Mouse (Mus musculus) embryonic facial prominence, embryonic 14.5 days (tissue): Measurements from ENCODE around the gene Avil. TPM values are rescaled to one million over a fixed set of nuclear protein-coding genes. Genes with fewer than 3 reads are reported as not detected.

Source experiments
- ATAC-seq: fragments of 200-750 bp; cut with Nextera tagmentation; 2 replicates; pipeline ENCODE4 v1.8.0; 2017; ENCODE audit warnings: low read depth, moderate number of reproducible peaks, moderate TSS enrichment
- DNase-seq: peaks from one replicate; pipeline ENCODE4 v3.0.0-alpha.2; 2015; ENCODE audit warnings: low spot score
- H3K27ac ChIP-seq: fragments of 300-500 bp; sonication (generic); replicated peaks from 2 replicates; pipeline ENCODE4 v1.5.1; 2014; ENCODE audit warnings: low read depth, mild to moderate bottlenecking, low read length, moderate library complexity
- H3K27me3 ChIP-seq: fragments of 300-500 bp; sonication (generic); replicated peaks from 2 replicates; pipeline ENCODE4 v1.6.1; 2014; ENCODE audit warnings: low read length; ENCODE audit not compliant: control insufficient read depth, insufficient read depth
- H3K36me3 ChIP-seq: fragments of 300-500 bp; sonication (generic); 2 replicates; pipeline ENCODE4 v1.6.1; 2014; ENCODE audit warnings: low read length, mixed read lengths; ENCODE audit not compliant: control insufficient read depth, insufficient read depth
- H3K4me1 ChIP-seq: fragments of 300-500 bp; sonication (generic); 2 replicates; pipeline ENCODE4 v1.6.1; 2014; ENCODE audit warnings: antibody characterized with exemption, low read length; ENCODE audit not compliant: control insufficient read depth, insufficient read depth
- H3K4me2 ChIP-seq: fragments of 300-500 bp; sonication (generic); 2 replicates; pipeline ENCODE4 v1.6.1; 2014; ENCODE audit warnings: low read depth, mild to moderate bottlenecking, low read length, moderate library complexity, mixed read lengths
- H3K4me3 ChIP-seq: fragments of 300-500 bp; sonication (generic); 2 replicates; pipeline ENCODE4 v1.5.1; 2014; ENCODE audit warnings: low read depth, mild to moderate bottlenecking, low read length
- H3K9ac ChIP-seq: fragments of 300-500 bp; sonication (generic); 2 replicates; pipeline ENCODE4 v1.6.1; 2014; ENCODE audit warnings: low read depth, mild to moderate bottlenecking, low read length, moderate library complexity, mixed read lengths
- H3K9me3 ChIP-seq: fragments of 300-500 bp; sonication (generic); 2 replicates; pipeline ENCODE4 v1.6.1; 2016; ENCODE audit warnings: low read length; ENCODE audit not compliant: control insufficient read depth
- WGBS: fragments of 180-500 bp; shearing (Covaris S2); extraction: QIAGEN DNeasy Blood & Tissue Kit; methylation state at CpG from one replicate; pipeline ENCODE4 v1.1.7; 2014; 5-methylcytosine and 5-hydroxymethylcytosine counted together
- polyA plus RNA-seq: library from polyadenylated mRNA; unstranded; fragments of >200 nt; fragmentation: Nextera tagmentation; extraction: Ambion mirVana; gene quantifications from 2 replicates; pipeline ENCODE4 v1.2.1, GENCODE M21; 2014

The Avil gene
- polyA plus RNA-seq, 1 experiment from 2014 or later, result 7.8 TPM

GRCm38 (mm10) chr10:126997340-126998113, 3.0 kb upstream of the Avil start:
- no peaks in the 10 kb centered on the region for H3K27me3 ChIP-seq
- H3K4me3 ChIP-seq, result no peak overlapping the region
- DNase-seq, result no peak
- no peak overlapping the region for H3K27ac ChIP-seq
- no peak overlapping the region for H3K4me2 ChIP-seq
- H3K9ac ChIP-seq, result no peak overlapping the region
- H3K4me1 ChIP-seq, result no peaks in the 10 kb centered on the region
- no peaks in the 10 kb centered on the region for H3K9me3 ChIP-seq
- peaks cover 76% of the 10 kb centered on the region for H3K36me3 ChIP-seq
- no peak for ATAC-seq
- WGBS, result 62% methylated on average over 13 of the region's 13 CpGs

- Histone ChIP-seq H3K9ac (no peak overlapping the region), H3K27ac (0 out of 2 replicates have a peak overlapping the region, but pooled peaks have one; percentile 28), H3K4me2 (no peak overlapping the region), H3K9me3 (no peaks in the 10 kb centered on the region), H3K27me3 (no peaks in the 10 kb centered on the region), H3K36me3 (peaks cover 38% of the 10 kb centered on the region), H3K4me1 (no peaks in the 10 kb centered on the region), H3K4me3 (no peak overlapping the region)
- DNase-seq, result no peak
- ATAC-seq, result no peak
- 72% methylated on average over 9 of the region's 9 CpGs for WGBS
These were observed 788 bp downstream of the Avil start for GRCm38 (mm10) chr10:127001297-127001696.

- Histone ChIP-seq H3K27ac (no peak overlapping the region), H3K27me3 (no peaks in the 10 kb centered on the region), H3K36me3 (peaks cover 38% of the 10 kb centered on the region), H3K4me3 (no peak overlapping the region), H3K9ac (no peak overlapping the region), H3K9me3 (no peaks in the 10 kb centered on the region), H3K4me2 (no peak overlapping the region), H3K4me1 (no peaks in the 10 kb centered on the region)
- DNase-seq (no peak), ATAC-seq (no peak)
- 83% methylated on average over 1 of the region's 1 CpGs for WGBS
These were observed 1.5 kb downstream of the Avil start for GRCm38 (mm10) chr10:127002056-127002455.

GRCm38 (mm10) chr10:127002765-127003164, 2.3 kb downstream of the Avil start:
- DNase-seq (no peak), ATAC-seq (no peak)
- Histone ChIP-seq H3K36me3 (peaks cover 31% of the 10 kb centered on the region), H3K9me3 (no peaks in the 10 kb centered on the region), H3K4me2 (no peak overlapping the region), H3K27me3 (no peaks in the 10 kb centered on the region), H3K9ac (no peak overlapping the region), H3K27ac (no peak overlapping the region), H3K4me3 (no peak overlapping the region), H3K4me1 (no peaks in the 10 kb centered on the region)
- WGBS, result 82% methylated on average over 5 of the region's 5 CpGs

GRCm38 (mm10) chr10:127003334-127003733, 2.8 kb downstream of the Avil start:
- H3K27ac ChIP-seq, result no peak overlapping the region
- no peaks in the 10 kb centered on the region for H3K27me3 ChIP-seq
- WGBS, result 82% methylated on average over 8 of the region's 8 CpGs

GRCm38 (mm10) chr10:127003806-127004205, 3.3 kb downstream of the Avil start:
- Histone ChIP-seq H3K4me3 (no peak overlapping the region), H3K9ac (no peak overlapping the region), H3K27ac (no peak overlapping the region), H3K9me3 (no peaks in the 10 kb centered on the region), H3K36me3 (peaks cover 20% of the 10 kb centered on the region), H3K4me2 (no peak overlapping the region), H3K27me3 (no peaks in the 10 kb centered on the region), H3K4me1 (no peaks in the 10 kb centered on the region)
- WGBS, result 81% methylated on average over 7 of the region's 7 CpGs
- ATAC-seq (no peak), DNase-seq (no peak)

More at GRCm38 (mm10) chr10:127003334-127003733, 2.8 kb downstream of the Avil start:
- H3K36me3 ChIP-seq, result peaks cover 25% of the 10 kb centered on the region
- no peak overlapping the region for H3K9ac ChIP-seq
- H3K4me2 ChIP-seq, result no peak overlapping the region
- no peak overlapping the region for H3K4me3 ChIP-seq
- H3K4me1 ChIP-seq, result no peaks in the 10 kb centered on the region
- no peaks in the 10 kb centered on the region for H3K9me3 ChIP-seq
- ATAC-seq (no peak), DNase-seq (no peak)

- DNase-seq, result peak; percentile 45
- Histone ChIP-seq H3K27me3 (no peaks in the 10 kb centered on the region), H3K4me1 (no peaks in the 10 kb centered on the region), H3K9ac (0 out of 2 replicates have a peak overlapping the region, but pooled peaks have one; percentile 6), H3K27ac (no peak overlapping the region; the same call in 1 of the 2 replicates), H3K4me3 (no peak overlapping the region), H3K4me2 (no peak overlapping the region), H3K36me3 (no peaks in the 10 kb centered on the region), H3K9me3 (no peaks in the 10 kb centered on the region)
- ATAC-seq, result peak; percentile 17; the same call in 1 of the 2 replicates
- 53% methylated on average over 5 of the region's 5 CpGs for WGBS
These were observed 16.0 kb downstream of the Avil start for GRCm38 (mm10) chr10:127016488-127016887.

- Histone ChIP-seq H3K4me3 (no peak overlapping the region), H3K27ac (no peak overlapping the region; the same call in 1 of the 2 replicates), H3K27me3 (no peaks in the 10 kb centered on the region), H3K4me1 (no peaks in the 10 kb centered on the region), H3K9me3 (no peaks in the 10 kb centered on the region), H3K9ac (no peak overlapping the region), H3K36me3 (0 out of 2 replicates have a peak, but pooled peaks cover 4% of the 10 kb centered on the region), H3K4me2 (no peak overlapping the region)
- ATAC-seq (peak; percentile 48; the same call in 1 of the 2 replicates), DNase-seq (peak; percentile 44)
- WGBS, result 24% methylated on average over 2 of the region's 2 CpGs
These were observed 16.6 kb downstream of the Avil start for GRCm38 (mm10) chr10:127017071-127017470.

- H3K4me2 ChIP-seq, result no peak overlapping the region
- no peaks in the 10 kb centered on the region for H3K27me3 ChIP-seq
- no peaks in the 10 kb centered on the region for H3K4me1 ChIP-seq
- DNase-seq, result no peak
- H3K9me3 ChIP-seq, result no peaks in the 10 kb centered on the region
- no peak overlapping the region for H3K4me3 ChIP-seq
- H3K36me3 ChIP-seq, result peaks cover 17% of the 10 kb centered on the region
- H3K27ac ChIP-seq, result no peak overlapping the region
- no peak for ATAC-seq
- no peak overlapping the region for H3K9ac ChIP-seq
- 70% methylated on average over 16 of the region's 16 CpGs for WGBS
These were observed 17.9 kb downstream of the Avil start for GRCm38 (mm10) chr10:127018422-127018821.
